Comparison of ENCODE assay signal across 10 mouse cellular contexts in the genomic region with DNA sequence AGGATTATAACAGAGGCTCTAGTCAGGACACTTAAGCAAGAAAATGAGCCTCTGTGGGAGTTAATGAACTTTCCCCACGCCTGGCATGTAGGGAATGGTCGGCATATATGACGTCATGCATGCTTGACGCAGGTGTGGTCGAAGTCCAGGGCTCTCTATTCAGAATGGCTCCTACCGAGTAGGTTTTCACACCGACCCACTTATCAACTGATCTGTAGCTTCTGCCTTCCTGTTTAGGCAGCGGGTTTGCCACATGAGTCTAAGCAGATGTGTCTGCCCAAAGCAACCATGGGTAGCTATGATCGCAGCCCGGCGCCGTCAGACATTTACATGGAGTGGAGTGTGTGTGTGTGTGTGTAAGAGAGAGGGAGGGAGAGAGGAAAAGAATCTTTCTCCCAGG. TPM values are rescaled to one million over a fixed set of nuclear protein-coding genes. Genes with fewer than 3 reads are reported as not detected.
DNase-seq lines count a peak whose midpoint lies in the region; ATAC-seq and TF ChIP-seq lines count a peak whose summit lies in the region.
"Had no signal": no experiment of that assay in that cellular context is flagged by ENCODE, and none has a peak within 500 bp of the region (broad histone marks: within the 10 kb centered on the region; RNA-seq: fewer than 3 reads in every experiment).

No protein-coding gene starts in this region.

- H3K36me3 ChIP-seq in ES-Bruce4 (ENCODE audit: control insufficient read depth, insufficient read depth, low read length, poor library complexity, severe bottlenecking): no peaks in the 10 kb centered on the region
- H3K36me3 ChIP-seq in stomach, postnatal 0 days (ENCODE audit: control insufficient read depth, insufficient read depth, low read length): no peaks in the 10 kb centered on the region

- H3K27ac ChIP-seq in ES-Bruce4 (ENCODE audit: insufficient read depth, low read length): peak overlapping the region; percentile 40
- H3K27ac ChIP-seq in stomach, postnatal 0 days (replicated peaks): peak overlapping the region; percentile 40; the same call in 1 of the 2 replicates

- H3K4me2 ChIP-seq in stomach, postnatal 0 days (replicated peaks; ENCODE audit: low read depth): no peak overlapping the region

- DNase-seq in kidney, postnatal 14 days: peak; percentile 28
- no peak for DNase-seq in kidney, adult 18-20 months
- DNase-seq in induced T-regulatory cell, adult 2 months (ENCODE audit: low read depth): peak; percentile 92
- peak; percentile 45 for DNase-seq in stomach, postnatal 0 days (ENCODE audit: low spot score)
- no peak for DNase-seq in right cerebral cortex, adult 2 months (ENCODE audit: low spot score in 2 of 2)
- DNase-seq in cerebellum, adult 18-20 months: no peak
- DNase-seq: cerebellum, postnatal 14 days; retina, postnatal 1 day had no signal

- peak overlapping the region; percentile 9 for H3K4me3 ChIP-seq in ES-Bruce4 (ENCODE audit: low read depth, low read length)
- H3K4me3 ChIP-seq in stomach, postnatal 0 days (ENCODE audit: low read depth, low read length): no peak overlapping the region

- H3K9ac ChIP-seq in ES-Bruce4 (ENCODE audit: low read depth, poor library complexity, severe bottlenecking): no peak overlapping the region
- no peak overlapping the region for H3K9ac ChIP-seq in stomach, postnatal 0 days (ENCODE audit: low read length)

- H3K27me3 ChIP-seq in ES-Bruce4 (ENCODE audit: control insufficient read depth, insufficient read depth, low read length, poor library complexity, severe bottlenecking): no peaks in the 10 kb centered on the region
- H3K27me3 ChIP-seq in stomach, postnatal 0 days (ENCODE audit: control insufficient read depth, insufficient read depth, low read length): no peaks in the 10 kb centered on the region

- TF ChIP-seq EP300 in ES-Bruce4 (IDR thresholded peaks at IDR 0.05; ENCODE audit: insufficient read depth, low read depth, low read length): no peak
- no peak for TF ChIP-seq EP300 in stomach, postnatal 0 days (optimal IDR thresholded peaks at IDR 0.05)

- peaks cover 4% of the 10 kb centered on the region for H3K4me1 ChIP-seq in ES-Bruce4 (ENCODE audit: control insufficient read depth, insufficient read depth, low read length)
- H3K4me1 ChIP-seq in stomach, postnatal 0 days (replicated peaks; ENCODE audit: control insufficient read depth, insufficient read depth): peaks cover 7% of the 10 kb centered on the region

- ATAC-seq in stomach, postnatal 0 days (ENCODE audit: low FRiP score, low TSS enrichment): peak; percentile 53
- ATAC-seq in erythroid progenitor cell, adult 5-6 weeks (replicated peaks; ENCODE audit: low FRiP score, poor library complexity, severe bottlenecking): no peak

- TF ChIP-seq POLR2A in ES-Bruce4 (IDR thresholded peaks at IDR 0.05; ENCODE audit: insufficient read depth, low read length): no peak

- TF ChIP-seq CTCF in ES-Bruce4 (IDR thresholded peaks at IDR 0.05; ENCODE audit: low read depth, low read length): no peak
- no peak for TF ChIP-seq CTCF in stomach, postnatal 0 days (IDR thresholded peaks at IDR 0.05; ENCODE audit: low read depth)

- H3K9me3 ChIP-seq in ES-Bruce4 (replicated peaks; ENCODE audit: control insufficient read depth, insufficient read depth, low read length, poor library complexity, severe bottlenecking): no peaks in the 10 kb centered on the region
- no peaks in the 10 kb centered on the region for H3K9me3 ChIP-seq in stomach, postnatal 0 days (ENCODE audit: control insufficient read depth, low read length)

- WGBS in stomach, postnatal 0 days: 60% methylated on average over 12 of the region's 12 CpGs

RNA-seq across cellular contexts. Expression of gene B4galt1, which starts 14.6 kb away (rescaled TPM):
- 40.0 and 40.7 TPM in 2 replicates for polyA plus RNA-seq in ES-Bruce4 (2011; ENCODE audit: insufficient read depth, insufficient read length, low read depth, missing spikeins)
- 34.3 and 35.0 TPM in 2 replicates for polyA plus RNA-seq in stomach, postnatal 0 days (2015; fragmentation: Nextera tagmentation; extraction: Ambion mirVana)
- total RNA-seq in erythroid progenitor cell, adult 5-6 weeks (2015; ENCODE audit: low replicate concordance): 49.4 and 49.9 TPM in 2 replicates
- total RNA-seq in erythroid progenitor cell, adult 5-6 weeks (2017; ENCODE audit: low replicate concordance): 43.9 and 46.2 TPM in 2 replicates

Comparison
In these comparisons a context has a peak if more than half of its experiments do, and no peak if none do; other contexts are left out.
1. DNase-seq: peak in kidney, postnatal 14 days (single experiment), induced T-regulatory cell, adult 2 months (single experiment) and stomach, postnatal 0 days (single experiment); none in kidney, adult 18-20 months (single experiment), right cerebral cortex, adult 2 months (0 of 2) and cerebellum, adult 18-20 months (0 of 2).